Mouse (Mus musculus) MEL-GATA-1-ER (cell line): ENCODE results near the gene Plekhg4.

Source experiments
- DNase-seq: peaks from one replicate; pipeline ENCODE4 v3.0.0-alpha.2; 2012; ENCODE audit warnings: low read depth; ENCODE audit errors: extremely low read depth

Gene Plekhg4

DNA sequence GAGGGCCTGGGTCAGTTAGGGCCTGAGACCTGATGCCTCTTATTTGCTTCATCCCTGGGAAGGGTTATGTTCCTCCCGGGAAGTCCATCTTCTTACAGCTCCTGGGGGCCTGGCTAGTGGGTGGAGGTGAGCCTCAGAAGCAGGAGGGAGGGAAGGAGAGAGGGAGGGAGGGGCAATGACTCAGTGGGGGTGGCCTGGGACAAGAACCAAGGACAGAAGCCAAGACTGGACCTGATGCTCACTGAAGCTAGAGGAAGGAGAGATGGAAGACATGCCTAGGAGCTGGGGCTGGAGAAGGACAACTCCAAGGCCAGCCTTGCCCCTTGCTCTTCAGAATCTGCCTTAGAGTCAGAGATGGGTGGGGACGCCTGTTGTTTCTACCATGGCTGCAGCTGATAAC is at the start of gene Plekhg4:
Gene Plekhg4, plus strand, starts transcription at position 243 of the 400 bp plus-strand sequence.
- no peak for DNase-seq

DNA sequence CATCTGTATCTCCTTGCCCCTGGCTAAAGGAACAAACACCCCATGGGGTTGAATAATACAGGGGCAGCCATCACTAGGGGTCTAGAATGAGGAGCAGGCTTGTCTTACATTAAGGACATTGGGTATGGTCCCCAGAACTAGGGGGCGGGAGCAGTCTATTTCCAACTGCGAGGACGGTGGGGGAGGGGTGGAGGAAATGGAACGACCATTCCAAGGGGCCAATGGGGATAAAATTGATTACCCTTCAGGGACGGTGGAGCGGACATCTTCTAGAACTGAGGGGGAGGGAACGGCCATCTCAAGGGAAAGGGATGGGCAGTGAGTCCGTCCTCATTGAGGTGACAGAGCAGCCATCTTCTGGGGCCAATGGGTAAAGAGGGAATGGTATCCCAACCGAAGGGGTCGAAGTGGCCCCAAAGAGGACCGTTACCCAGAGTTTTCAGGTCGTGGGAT is 47.4 kb upstream of the Plekhg4 start:
- no peak for DNase-seq

DNA sequence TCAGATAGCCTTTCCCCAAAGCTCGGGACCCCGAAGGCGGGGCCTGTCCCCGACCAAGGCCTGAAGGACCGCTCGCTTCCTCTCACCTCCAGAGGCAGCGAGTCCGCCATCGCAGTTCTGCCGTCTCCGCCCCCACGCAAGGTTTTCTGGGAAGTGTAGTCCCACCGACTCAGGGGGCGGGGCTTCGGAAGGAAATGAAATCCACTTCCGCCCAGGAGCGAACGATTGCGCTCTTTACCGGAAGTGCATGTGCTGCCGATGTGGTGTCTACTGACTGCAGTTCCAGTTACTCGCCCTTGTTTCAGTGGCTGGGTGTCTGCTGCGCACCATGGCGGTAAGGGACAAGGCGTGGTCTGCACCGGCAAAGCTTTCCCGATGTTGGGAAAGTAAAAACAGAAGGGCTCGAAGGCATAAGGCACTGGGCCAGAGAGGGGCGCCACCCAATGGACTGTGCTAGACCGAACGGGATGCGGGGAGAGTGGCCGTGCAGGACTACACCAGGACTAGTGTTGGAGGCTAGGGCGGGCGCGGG is 46.9 kb upstream of the Plekhg4 start, which contains the start of the genes Lrrc29 and Tmem208:
Gene Lrrc29, minus strand, starts transcription at position 138 of the 532 bp plus-strand sequence.
Gene Tmem208, plus strand, starts transcription at position 214 of the 532 bp plus-strand sequence.
- DNase-seq = peak; percentile 93

DNA sequence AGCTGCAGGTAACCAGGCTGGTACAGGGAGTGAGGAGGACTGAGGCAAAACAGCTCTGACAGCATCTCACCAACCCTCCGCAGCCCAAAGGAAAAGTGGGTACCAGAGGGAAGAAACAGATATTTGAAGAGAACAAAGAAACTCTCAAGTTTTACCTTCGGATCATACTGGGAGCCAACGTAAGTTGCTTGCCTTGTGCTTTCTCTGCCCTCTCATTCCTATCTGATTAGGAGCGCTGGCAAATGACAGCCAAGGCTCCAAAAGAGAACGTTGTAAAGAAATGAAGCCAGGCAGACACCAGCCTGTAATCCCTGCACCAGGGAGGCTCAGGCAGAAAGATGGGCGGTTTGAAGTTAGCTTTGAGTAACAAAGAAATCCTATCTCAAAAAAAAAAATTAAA is 46.1 kb upstream of the Plekhg4 start:
- DNase-seq = no peak

DNA sequence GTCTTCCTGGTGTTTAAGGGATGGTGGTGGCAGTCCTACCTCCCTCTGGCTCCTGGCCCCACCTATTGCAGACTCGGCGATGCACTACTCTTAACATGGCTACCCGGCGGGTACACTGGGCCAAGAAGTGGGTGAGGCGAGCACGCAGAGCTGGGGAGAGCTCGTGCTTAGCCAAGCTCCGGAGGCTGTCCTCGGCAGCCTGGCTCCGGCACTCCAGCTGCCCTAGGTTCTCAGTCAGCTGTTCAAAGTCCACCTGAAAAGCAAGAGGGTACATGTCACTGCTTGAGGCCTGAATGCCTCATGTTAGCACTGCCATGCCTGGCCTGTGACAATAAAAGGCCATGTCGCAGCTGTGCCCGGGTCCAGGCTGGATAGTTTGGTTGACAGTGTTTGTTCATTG is 42.7 kb upstream of the Plekhg4 start:
- DNase-seq = no peak

DNA sequence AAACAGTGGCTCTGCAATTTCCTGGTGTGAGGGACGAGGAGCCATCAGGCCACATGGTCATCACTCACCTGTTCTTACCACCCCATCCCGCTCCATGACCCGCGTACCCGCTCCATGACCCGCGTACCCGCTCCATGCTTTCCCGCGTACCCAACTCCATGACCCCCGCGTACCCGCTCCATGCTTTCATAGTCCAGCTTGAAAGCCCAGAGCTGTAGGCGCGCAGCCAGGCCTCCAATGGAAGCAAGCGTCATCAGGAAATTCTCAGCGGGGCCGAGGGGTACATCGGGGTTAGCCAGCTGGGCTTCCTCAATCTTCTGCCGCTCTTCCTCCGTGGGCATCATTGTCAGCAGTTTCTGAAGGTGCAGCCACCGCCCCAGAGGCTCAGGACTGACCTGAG is 41.6 kb upstream of the Plekhg4 start:
- no peak for DNase-seq

DNA sequence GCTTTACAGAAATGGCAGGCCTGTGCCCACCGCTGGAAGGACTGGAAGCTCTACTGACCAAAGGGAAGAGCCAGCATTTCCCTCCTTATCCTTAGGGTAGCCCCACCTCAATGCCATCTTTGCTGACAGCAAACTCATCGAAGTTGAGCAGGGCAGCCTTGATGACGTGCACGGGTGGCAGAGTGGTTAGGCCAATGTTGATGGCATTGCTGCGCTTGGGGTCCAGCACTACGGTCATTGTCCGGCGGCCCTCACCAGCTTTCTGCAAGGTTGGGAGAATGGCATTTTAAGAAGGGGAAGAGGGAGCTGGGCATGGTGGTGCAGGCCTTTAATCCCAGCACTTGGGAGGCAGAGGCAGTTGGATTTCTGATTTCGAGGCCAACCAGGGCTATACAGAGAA is 41.1 kb upstream of the Plekhg4 start:
- no peak for DNase-seq

DNA sequence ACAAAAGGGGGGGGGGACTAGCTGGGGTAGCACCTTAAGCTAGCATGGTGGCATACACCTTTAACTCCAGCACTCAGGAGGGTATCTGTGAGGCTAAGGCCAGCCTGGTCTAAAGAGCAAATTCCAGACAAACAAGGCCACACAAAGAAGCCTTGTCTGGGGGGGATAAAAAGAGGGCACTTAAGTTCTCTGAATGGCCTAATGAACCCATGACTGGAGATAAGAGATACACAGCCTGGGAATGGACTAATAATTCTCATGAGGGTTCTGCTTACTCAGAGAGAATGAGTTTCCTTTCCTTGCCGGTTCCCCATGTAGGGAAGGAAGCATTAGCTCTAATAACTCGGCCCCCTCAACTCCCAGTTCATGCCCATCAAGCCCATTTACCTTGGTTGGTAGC is 40.6 kb upstream of the Plekhg4 start:
- DNase-seq = no peak

DNA sequence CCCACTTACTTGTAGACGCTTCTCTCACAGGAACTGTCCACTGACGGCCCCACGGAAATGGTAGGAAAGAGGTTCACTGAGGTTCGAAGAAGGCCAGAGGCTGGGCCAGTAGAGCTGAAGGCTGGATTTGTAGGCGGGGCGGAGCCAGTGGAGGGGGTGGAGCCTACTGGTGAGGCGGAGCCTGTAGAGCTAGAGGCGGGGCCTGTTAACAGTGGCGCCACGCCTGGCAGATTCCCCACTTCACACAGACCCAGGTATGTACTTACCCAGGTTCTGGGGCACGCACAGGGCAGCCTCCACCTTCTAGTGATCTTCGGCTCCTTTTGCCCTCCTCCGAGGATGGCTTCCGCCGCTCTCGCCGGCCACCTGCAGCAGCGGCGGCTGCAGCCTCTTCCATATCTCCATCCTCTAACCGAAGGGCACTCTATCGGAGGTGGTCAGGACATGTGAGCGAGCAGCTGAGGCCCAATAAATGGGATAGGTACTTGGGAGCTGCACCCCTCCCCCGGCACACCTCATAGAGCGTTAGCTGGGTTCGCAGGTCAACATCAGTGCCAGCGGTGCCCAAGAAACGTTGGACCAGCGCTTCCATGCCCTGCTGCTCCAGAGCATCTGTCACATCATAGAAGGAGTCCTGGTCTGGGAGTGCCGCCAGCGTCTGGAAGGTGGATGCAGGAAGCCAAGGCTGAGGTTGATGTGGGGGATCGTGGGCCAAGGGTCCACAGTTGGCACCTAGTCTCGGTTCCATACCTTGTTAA is 36.5 kb upstream of the Plekhg4 start:
- no peak for DNase-seq

DNA sequence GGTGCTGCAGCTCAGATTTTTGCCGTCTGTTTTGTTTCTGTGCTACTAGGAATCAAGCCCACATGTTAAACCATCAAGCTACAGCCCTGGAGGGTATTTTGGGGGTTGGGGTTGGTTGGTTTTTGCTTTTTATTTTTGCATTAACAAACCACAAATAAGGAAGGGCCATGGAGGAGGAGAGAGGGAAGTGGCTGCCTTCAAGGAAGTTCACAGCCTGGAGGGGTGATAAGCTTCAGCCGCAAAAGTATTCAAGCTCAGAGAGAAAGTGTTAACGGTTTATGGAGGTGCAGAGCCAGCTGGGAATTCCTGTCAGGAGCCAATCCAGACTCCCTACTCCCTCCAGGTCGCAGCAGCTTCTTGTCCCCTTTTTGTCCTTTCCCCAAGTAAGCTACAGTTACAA is 34.1 kb upstream of the Plekhg4 start:
- DNase-seq = peak; percentile 80

DNA sequence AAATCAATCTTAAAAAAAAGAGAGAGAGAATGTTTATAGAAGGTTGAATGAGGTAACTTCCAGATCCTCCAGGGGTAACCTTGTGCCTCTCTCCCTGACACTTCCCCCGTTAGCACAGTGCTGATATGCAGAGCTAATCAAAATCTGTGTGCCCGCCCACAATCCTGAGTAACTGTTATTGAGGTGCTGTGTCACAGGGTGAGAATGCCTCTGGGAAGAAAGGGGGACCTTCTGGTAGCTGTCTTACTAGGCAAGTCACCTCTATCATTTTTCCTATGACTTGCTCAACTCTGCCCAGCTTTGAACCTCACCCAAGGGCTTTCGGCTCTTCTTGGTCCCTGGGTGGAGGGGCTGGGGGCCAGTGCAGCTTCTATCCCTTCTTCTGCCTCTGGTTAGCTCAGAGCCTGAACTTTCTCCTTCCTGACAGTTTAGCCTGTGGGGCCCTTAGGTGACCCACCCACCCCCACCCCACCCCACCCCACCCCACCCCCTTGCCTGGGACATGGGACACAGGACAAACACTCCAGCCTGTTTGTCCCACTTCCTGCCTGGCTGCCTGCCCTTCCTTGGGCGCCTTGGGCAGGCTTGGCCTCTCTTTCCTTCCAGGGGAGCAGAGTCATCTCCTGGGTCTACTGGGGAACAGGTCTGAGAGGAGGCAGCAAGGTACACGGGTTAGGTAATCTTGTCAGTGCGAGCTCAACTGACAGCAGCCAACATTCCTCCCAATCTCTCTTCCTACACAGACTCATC is 33.0 kb upstream of the Plekhg4 start:
- no peak for DNase-seq

DNA sequence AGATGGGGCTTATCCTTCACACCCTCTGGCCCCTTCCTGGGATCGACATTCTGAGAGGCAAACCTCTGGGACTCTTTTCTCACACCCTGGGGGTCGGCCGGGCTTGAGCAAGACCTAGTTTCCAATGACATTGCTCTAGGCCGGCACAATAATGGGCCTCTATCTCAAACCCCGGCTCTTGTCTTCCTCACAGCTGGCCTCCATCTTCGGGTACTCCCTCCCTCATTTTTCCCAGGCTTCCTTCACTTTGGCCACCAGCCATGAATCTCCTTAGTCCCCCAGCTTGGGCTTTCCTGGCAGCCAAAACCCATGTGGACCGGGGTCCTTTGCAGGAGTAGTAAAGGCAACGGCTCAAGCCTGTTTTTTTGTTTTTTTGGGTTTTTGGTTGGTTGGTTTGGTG is 31.7 kb upstream of the Plekhg4 start:
- no peak for DNase-seq

DNA sequence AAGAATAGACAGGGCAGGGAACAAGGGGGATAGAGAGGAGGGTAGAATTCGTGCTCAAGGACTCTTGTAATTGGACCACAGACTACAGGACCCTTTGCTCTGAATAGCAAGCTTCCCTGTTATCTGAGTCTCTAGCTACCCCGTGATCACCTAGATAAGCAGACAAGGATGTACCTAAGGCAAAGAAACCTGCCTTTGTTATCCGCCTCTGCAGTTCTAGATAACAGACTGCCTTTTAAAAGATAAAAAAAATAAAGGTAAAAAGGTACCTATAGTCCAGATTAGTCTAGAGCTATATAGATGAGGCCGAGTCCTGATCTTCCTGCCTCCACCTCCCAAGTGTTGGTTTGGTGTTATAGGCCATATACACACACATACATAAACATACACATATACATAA is 30.3 kb upstream of the Plekhg4 start:
- no peak for DNase-seq

DNA sequence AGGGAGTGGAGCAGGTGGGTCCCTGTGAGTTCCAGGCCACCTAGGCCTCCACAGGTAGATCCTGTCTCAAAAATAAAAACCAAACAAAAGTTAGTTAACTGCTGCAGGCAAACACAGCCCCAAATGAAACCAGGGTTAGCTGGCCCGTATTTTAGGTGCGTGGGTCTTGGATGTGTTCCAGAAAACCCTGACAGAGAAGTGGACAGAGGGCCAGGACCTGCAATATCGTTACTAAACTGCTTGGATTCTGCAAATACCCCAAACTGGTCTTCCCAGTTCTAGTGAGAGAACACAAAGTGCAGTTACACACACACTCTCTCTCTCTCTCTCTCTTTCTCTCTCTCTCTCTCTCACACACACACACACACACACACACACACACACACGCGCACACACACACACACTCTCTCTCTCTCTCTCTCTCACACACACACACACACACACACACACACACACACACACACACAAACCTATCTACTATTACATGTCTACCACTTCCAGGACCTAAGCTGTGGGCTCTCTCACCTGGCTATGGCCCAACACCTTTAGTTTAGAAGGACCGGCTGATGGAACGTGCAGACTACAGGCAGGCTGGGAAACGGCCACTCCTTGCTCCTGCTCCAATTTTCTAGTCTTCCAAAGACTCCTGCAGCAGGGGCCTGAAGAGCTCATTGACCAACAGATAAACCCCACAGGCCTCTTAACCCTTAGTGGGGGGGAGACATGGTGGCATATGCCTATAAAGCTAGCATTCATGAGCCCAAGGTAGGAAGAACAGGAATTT is 29.1 kb upstream of the Plekhg4 start:
- DNase-seq = no peak

DNA sequence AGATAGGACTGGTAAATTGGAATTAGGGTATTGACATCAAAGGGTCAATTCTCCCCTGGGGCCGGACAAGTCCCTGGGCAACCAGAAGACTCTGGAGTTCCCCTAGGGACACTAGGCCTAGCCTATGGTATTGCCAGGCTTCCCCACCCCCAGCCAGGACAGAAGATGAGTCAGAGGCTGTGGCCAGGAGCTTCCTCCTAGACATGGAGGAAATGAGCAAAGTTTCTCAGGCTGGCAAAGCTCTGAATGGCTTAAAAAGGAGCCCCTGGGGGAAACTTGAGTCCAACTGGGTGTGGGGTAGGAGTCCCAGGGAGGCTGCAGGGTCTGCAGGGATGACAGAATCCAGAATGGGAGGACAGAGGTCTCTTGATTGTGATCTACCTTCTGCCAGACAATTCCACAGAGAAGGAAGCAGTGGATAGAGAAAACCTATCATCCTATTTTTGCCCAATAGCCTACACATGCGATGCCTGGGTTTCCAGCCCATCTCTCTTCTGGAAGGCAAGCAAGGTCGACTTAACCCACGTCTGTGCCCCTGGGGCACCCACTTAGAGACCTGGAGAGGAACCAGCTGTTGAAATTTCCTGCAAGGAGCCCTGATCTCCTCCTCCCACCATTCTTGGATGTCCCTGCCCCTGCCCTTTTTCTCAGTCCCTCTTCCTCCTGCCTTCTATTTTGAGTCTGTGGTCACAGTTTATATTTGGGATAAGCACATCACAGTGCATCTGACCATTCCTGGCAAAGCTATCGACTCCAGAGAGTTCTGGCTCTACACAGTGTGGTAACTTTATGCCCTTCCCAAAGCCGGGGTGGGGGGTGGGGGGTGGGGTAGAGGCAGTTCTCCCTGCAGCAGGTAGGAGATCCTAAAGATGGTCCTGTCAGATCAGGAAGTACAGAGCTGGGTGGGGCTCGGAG is 27.8 kb upstream of the Plekhg4 start:
- no peak for DNase-seq

DNA sequence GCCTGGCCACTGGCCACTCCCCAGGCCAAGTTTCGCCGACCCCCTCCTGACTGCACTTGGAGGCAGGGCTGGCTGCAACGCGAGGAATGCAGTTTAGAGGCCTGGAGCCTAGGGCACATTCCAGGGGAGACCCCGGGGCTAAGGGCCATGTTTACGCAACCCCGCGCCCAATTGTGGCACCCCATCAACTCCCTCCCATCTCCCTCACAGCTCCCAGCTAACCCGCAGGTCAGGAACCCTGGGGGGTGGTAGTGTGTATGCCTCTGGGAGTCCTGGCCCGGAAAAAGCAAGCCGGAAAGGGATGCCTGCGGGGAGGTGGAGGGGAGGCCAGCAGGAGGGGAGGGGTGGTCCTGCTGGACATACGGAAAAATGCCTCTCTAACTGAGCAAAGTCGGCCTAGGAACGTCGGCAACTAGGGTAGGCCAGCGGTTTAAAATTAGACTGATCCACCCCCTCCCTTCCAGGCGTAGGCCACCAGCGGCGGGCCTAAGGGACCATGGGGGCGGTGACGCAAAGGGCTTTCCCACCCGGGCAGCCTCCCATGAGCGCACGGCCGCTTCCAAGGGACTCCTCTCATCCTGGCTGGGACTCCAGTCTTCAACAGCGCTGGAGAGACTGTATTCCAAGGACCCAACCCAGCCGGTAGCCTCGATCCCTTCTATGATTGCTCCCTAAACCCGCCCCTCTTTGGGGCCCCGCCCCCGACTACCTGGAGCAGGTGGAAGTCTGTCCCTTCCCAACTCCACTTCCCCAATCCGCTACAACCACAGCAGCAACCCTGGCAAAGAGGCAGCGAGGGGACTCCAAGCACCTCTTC is 26.3 kb upstream of the Plekhg4 start:
- DNase-seq = no peak

DNA sequence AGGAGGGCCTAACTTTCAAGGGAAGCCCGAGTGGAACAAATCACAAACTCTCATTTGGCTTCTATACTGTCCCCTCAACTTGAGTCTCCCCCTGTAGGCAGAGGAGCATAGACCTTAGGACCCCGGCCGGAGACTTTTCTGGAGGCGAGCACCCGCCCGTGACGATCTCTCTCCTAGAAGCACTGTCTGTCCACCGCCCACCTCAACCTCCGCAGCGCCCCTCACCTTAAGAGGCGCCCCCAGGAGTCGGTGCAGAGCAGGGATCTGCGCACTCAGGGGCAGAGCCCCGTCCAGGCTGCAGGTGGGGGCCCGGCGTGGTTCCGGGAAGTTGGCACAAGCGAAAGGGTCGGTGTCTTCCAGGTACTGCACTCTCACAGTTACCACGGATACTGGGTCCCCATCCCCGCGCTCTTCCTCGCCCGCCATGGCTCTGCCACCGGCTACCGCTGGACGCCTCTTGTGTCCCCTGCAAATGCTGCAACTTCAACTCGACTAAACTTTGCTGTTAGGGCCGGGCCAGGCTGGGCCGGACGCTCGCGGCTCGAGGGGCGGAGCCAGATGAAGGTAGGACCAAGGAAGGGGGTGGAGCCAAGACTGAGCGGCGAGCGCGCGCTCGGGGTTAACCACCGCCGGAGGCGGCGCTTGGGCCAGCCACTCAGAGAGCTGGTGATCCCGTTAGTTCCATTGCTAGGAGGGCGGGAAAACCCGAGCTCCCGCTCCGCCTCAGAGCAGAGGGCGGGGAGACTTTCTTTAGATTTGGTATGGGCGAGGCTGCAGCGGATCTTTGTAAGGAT is 25.4 kb upstream of the Plekhg4 start, which contains the start of gene Fhod1:
Gene Fhod1, minus strand, starts transcription at position 526 of the 794 bp plus-strand sequence.
- peak; percentile 87 for DNase-seq

DNA sequence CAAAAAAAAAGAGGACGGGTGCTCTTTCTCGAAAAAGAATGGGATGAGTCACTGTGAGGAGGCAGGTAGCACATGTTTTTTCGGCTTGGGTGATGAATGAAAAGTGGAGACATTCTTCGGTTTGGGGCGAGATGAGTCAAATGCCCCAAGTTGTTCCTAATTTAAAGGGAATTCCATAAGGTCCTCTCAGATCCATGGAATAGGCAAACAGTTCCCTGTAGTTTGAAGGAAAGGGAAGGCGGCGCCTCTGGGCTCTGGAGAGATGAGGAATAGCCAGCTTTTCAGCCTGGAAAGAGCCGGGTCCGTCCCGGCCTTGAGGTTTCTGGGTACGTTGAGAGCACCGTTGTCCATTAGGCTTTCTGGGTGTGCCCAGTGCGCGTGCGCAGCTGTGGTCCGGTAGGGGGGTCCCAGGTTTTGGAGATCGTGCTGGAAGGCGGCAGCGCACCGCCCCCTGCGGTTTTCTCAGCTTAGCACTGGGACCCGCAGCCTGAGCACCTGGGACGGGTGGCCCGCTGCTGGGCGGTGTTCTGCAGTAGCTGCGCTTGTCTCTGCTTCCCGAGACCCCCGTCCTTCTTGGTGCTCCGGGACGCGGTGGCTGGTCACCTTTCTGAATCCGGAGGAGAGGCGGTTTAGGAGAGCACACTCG is 24.5 kb upstream of the Plekhg4 start, which contains the start of gene Slc9a5:
Gene Slc9a5, plus strand, starts transcription at position 394 of the 646 bp plus-strand sequence.
- DNase-seq = no peak
